Comparison of ENCODE assay signal across 18 mouse cellular contexts in genomic region chr5:140784288-140784687, GRCm38 (mm10). TPM values are rescaled to one million over a fixed set of nuclear protein-coding genes. Genes with fewer than 3 reads are reported as not detected.
A peak's percentile ranks its signal among the peaks of the same experiment; 100 is the strongest.
DNase-seq lines count a peak whose midpoint lies in the region; ATAC-seq lines count a peak whose summit lies in the region.
"Had no signal": no experiment of that assay in that cellular context is flagged by ENCODE, and none has a peak within 500 bp of the region (broad histone marks: within the 10 kb centered on the region; RNA-seq: fewer than 3 reads in every experiment).

No protein-coding gene starts in this region.

- DNase-seq in thymus, postnatal 10 days (ENCODE audit: low spot score in 2 of 2), result peak; percentile 17 to 23
- no peak for DNase-seq in thymus, postnatal 25 days
- peak; percentile 25 for DNase-seq in thymus, postnatal 14 days
- no peak for DNase-seq in adrenal gland, postnatal 10 days
- no peak for DNase-seq in cerebellum, postnatal 25 days
- DNase-seq: adrenal gland, adult 8-10 months; adrenal gland, postnatal 36 days; cerebellum, adult 11 months; cerebellum, adult 2 months; cerebellum, adult 9-11 months; cerebellum, postnatal 36 days; embryo, embryonic 11 days; gastrocnemius, postnatal 10 days; gastrocnemius, postnatal 36 days; heart, adult 11 months had no signal

- peak; percentile 30; the same call in 1 of the 2 replicates for ATAC-seq in megakaryocyte, adult 5-6 weeks (ENCODE audit: poor library complexity, severe bottlenecking)
- ATAC-seq: CD4-positive, CD25-positive, alpha-beta regulatory T cell, adult 4 months; forebrain, embryonic 16.5 days had no signal

RNA-seq across cellular contexts. Expression of gene Gna12, which starts 45.9 kb away (rescaled TPM):
- 21.0 and 24.6 TPM in 2 replicates for total RNA-seq in megakaryocyte, adult 5-6 weeks (2015)
- 15.9 and 20.3 TPM in 2 replicates for total RNA-seq in megakaryocyte, adult 5-6 weeks (2017)
- 100 to 1,000 TPM; 113 to 121 TPM for total RNA-seq in adrenal gland, postnatal 10 days (2021)

Comparison
In these comparisons a context has a peak if more than half of its experiments do, and no peak if none do; other contexts are left out.
1. DNase-seq: peak in thymus, postnatal 10 days (2 of 2) and thymus, postnatal 14 days (single experiment); none in thymus, postnatal 25 days (single experiment), adrenal gland, postnatal 10 days (single experiment) and cerebellum, postnatal 25 days (0 of 2).
2. RNA of gene Gna12, which starts 45.9 kb away (total RNA-seq): 113 to 121 TPM in adrenal gland, postnatal 10 days; 15.9 to 24.6 TPM in megakaryocyte, adult 5-6 weeks; every median in the first group is over 4 times any median in the second.